15 mouse cellular contexts compared by ENCODE assay signal in the genomic region with DNA sequence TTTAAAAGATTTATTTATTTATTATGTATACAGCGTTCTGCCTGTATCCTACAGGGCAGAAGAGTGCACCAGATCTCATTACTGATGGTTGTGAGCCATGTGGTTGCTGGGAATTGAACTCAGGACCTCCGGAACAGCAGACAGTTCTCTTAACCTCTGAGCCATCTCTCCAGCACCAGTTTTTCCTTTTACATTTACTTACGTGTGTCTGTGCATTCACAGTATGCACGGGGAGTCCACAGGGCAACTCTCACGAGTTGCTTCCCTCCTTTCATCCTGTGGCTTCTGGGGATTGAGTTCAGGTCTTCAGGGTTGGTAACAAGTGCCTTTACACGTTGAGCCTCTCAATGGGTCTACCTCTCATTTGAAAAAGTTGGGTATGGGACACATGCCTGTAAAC.
"Had no signal": no experiment of that assay in that cellular context is flagged by ENCODE, and none has a peak within 500 bp of the region (broad histone marks: within the 10 kb centered on the region; RNA-seq: fewer than 3 reads in every experiment).

No protein-coding gene starts in this region.

- DNase-seq: gastrocnemius, adult 2 months; gastrocnemius, postnatal 10 days; gastrocnemius, postnatal 25 days; kidney, adult 18-20 months; kidney, postnatal 10 days; kidney, postnatal 36 days; layer of hippocampus, adult 9-11 months; left cerebral cortex, postnatal 4 days had no signal

- H3K36me3 ChIP-seq: hindbrain, embryonic 10.5 days; intestine, embryonic 15.5 days; limb, embryonic 13.5 days; limb, embryonic 15.5 days; liver, embryonic 12.5 days had no signal

- H3K9ac ChIP-seq: hindbrain, embryonic 12.5 days; intestine, embryonic 15.5 days; limb, embryonic 15.5 days; liver, embryonic 12.5 days had no signal

- H3K9me3 ChIP-seq: hindbrain, embryonic 10.5 days; hindbrain, embryonic 12.5 days; intestine, embryonic 15.5 days; limb, embryonic 13.5 days; limb, embryonic 15.5 days; liver, embryonic 12.5 days had no signal

- H3K27ac ChIP-seq: hindbrain, embryonic 12.5 days; hindbrain, embryonic 14.5 days; intestine, embryonic 15.5 days; limb, embryonic 13.5 days; limb, embryonic 15.5 days; liver, embryonic 12.5 days had no signal

- H3K27me3 ChIP-seq: hindbrain, embryonic 12.5 days; intestine, embryonic 15.5 days; limb, embryonic 13.5 days; limb, embryonic 15.5 days; liver, embryonic 12.5 days had no signal
